Mouse (Mus musculus): Measurements from ENCODE around the gene Rbms3.

Gene Rbms3

GRCm38 (mm10) chr9:117375776-117376175 lies 253.9 kb downstream of the Rbms3 start:
- DNase-seq (ENCODE audit: low spot score in 2 of 2) = no peak

- no peak for DNase-seq (ENCODE audit: low spot score in 2 of 2)
These were observed 256.5 kb downstream of the Rbms3 start for GRCm38 (mm10) chr9:117373164-117373741.

GRCm38 (mm10) chr9:117371980-117372379 lies 257.7 kb downstream of the Rbms3 start:
- DNase-seq (ENCODE audit: low spot score in 2 of 2) = no peak

- no peak for DNase-seq (ENCODE audit: low spot score in 2 of 2)
These were observed 259.6 kb downstream of the Rbms3 start for GRCm38 (mm10) chr9:117370086-117370485.

GRCm38 (mm10) chr9:117368016-117368415 lies 261.7 kb downstream of the Rbms3 start:
- no peak for DNase-seq (ENCODE audit: low spot score in 2 of 2)

GRCm38 (mm10) chr9:117364610-117365009 lies 265.1 kb downstream of the Rbms3 start:
- DNase-seq (ENCODE audit: low spot score in 2 of 2) = no peak

GRCm38 (mm10) chr9:117361431-117361830 lies 268.3 kb downstream of the Rbms3 start:
- no peak for DNase-seq (ENCODE audit: low spot score in 2 of 2)

- no peak for DNase-seq (ENCODE audit: low spot score in 2 of 2)
These were observed 272.8 kb downstream of the Rbms3 start for GRCm38 (mm10) chr9:117356764-117357442.

- DNase-seq (ENCODE audit: low spot score in 2 of 2) = no peak
These were observed 274.2 kb downstream of the Rbms3 start for GRCm38 (mm10) chr9:117355501-117355900.

- DNase-seq (ENCODE audit: low spot score in 2 of 2) = no peak
These were observed 287.4 kb downstream of the Rbms3 start for GRCm38 (mm10) chr9:117342336-117342735.

GRCm38 (mm10) chr9:117330681-117331080 lies 299.0 kb downstream of the Rbms3 start:
- DNase-seq (ENCODE audit: low spot score in 2 of 2) = no peak

- no peak for DNase-seq (ENCODE audit: low spot score in 2 of 2)
These were observed 310.4 kb downstream of the Rbms3 start for GRCm38 (mm10) chr9:117319271-117319670.

GRCm38 (mm10) chr9:117318461-117318860 lies 311.3 kb downstream of the Rbms3 start:
- no peak for DNase-seq (ENCODE audit: low spot score in 2 of 2)

- no peak for DNase-seq (ENCODE audit: low spot score in 2 of 2)
These were observed 312.5 kb downstream of the Rbms3 start for GRCm38 (mm10) chr9:117317251-117317650.

GRCm38 (mm10) chr9:117313642-117314041 lies 316.1 kb downstream of the Rbms3 start:
- DNase-seq (ENCODE audit: low spot score in 2 of 2) = no peak

GRCm38 (mm10) chr9:117309809-117310208 lies 319.9 kb downstream of the Rbms3 start:
- no peak for DNase-seq (ENCODE audit: low spot score in 2 of 2)

- DNase-seq (ENCODE audit: low spot score in 2 of 2) = no peak
These were observed 330.7 kb downstream of the Rbms3 start for GRCm38 (mm10) chr9:117298991-117299390.

GRCm38 (mm10) chr9:117297662-117298531 lies 331.8 kb downstream of the Rbms3 start:
- no peak for DNase-seq (ENCODE audit: low spot score in 2 of 2)

- no peak for DNase-seq (ENCODE audit: low spot score in 2 of 2)
These were observed 338.5 kb downstream of the Rbms3 start for GRCm38 (mm10) chr9:117291066-117291850.

GRCm38 (mm10) chr9:117274846-117275245 lies 354.9 kb downstream of the Rbms3 start:
- DNase-seq (ENCODE audit: low spot score in 2 of 2) = no peak

- no peak for DNase-seq (ENCODE audit: low spot score in 2 of 2)
These were observed 370.1 kb downstream of the Rbms3 start for GRCm38 (mm10) chr9:117259614-117260013.

- DNase-seq (ENCODE audit: low spot score in 2 of 2) = no peak
These were observed 376.4 kb downstream of the Rbms3 start for GRCm38 (mm10) chr9:117253361-117253760.
